Mouse (Mus musculus): Measurements from ENCODE around the gene Hand2. TPM values are rescaled to one million over a fixed set of nuclear protein-coding genes. Genes with fewer than 3 reads are reported as not detected.
A peak's percentile ranks its signal among the peaks of the same experiment; 100 is the strongest.

Hand2 gene
- polyA plus RNA-seq, 1 experiment from 2014 or later, result 5.1 TPM

GRCm38 (mm10) chr8:57328931-57329341 lies 8.2 kb downstream of the Hand2 start:
- Histone ChIP-seq H3K36me3 (ENCODE audit: control insufficient read depth, insufficient read depth, low read length) (no peaks in the 10 kb centered on the region), H3K4me1 (ENCODE audit: control insufficient read depth, insufficient read depth, low read length) (0 out of 2 replicates have a peak, but pooled peaks cover 3% of the 10 kb centered on the region), H3K27me3 (replicated peaks; ENCODE audit: control insufficient read depth, insufficient read depth, low read length) (peaks cover 28% of the 10 kb centered on the region), H3K9me3 (ENCODE audit: control insufficient read depth, low read length) (no peaks in the 10 kb centered on the region), H3K4me3 (ENCODE audit: low read length) (peak overlapping the region; percentile 42), H3K27ac (ENCODE audit: low read length) (peak overlapping the region; percentile 50), H3K4me2 (ENCODE audit: low read depth, low read length) (peak overlapping the region; percentile 60), H3K9ac (ENCODE audit: low read depth, low read length) (peak overlapping the region; percentile 52)
- ATAC-seq, result peak; percentile 57
- WGBS, result 5% methylated on average over 19 of the region's 19 CpGs

DNA sequence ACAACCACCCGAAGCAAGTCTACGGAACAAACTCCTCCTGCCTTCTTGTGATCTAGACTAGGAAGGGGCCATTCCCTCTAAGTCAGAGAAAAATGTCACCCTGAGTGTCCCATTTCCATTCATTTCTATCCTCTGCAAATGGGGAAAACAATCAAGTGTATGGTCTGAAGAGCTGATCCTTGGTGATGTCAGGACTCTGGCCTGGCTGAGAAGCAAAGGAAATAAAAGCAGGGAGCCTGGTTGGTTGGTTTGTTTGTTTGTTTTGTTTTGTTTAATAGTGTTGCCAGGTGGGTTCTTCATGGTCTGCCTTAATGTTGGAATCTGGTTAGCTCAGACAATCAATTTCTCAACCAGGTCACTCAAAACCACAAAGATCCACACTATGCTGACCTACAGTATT lies 9.3 kb downstream of the Hand2 start:
- no peak overlapping the region for H3K9ac ChIP-seq (ENCODE audit: low read depth, low read length)
- 0 out of 2 replicates have a peak, but pooled peaks cover 3% of the 10 kb centered on the region for H3K4me1 ChIP-seq (ENCODE audit: control insufficient read depth, insufficient read depth, low read length)
- WGBS, result 47% methylated on average over 2 of the region's 2 CpGs
- H3K4me2 ChIP-seq (ENCODE audit: low read depth, low read length), result no peak overlapping the region
- peaks cover 28% of the 10 kb centered on the region for H3K27me3 ChIP-seq (replicated peaks; ENCODE audit: control insufficient read depth, insufficient read depth, low read length)
- H3K36me3 ChIP-seq (ENCODE audit: control insufficient read depth, insufficient read depth, low read length), result no peaks in the 10 kb centered on the region
- no peak for ATAC-seq
- no peak overlapping the region for H3K4me3 ChIP-seq (ENCODE audit: low read length)
- H3K27ac ChIP-seq (ENCODE audit: low read length), result no peak overlapping the region
- no peaks in the 10 kb centered on the region for H3K9me3 ChIP-seq (ENCODE audit: control insufficient read depth, low read length)

DNA sequence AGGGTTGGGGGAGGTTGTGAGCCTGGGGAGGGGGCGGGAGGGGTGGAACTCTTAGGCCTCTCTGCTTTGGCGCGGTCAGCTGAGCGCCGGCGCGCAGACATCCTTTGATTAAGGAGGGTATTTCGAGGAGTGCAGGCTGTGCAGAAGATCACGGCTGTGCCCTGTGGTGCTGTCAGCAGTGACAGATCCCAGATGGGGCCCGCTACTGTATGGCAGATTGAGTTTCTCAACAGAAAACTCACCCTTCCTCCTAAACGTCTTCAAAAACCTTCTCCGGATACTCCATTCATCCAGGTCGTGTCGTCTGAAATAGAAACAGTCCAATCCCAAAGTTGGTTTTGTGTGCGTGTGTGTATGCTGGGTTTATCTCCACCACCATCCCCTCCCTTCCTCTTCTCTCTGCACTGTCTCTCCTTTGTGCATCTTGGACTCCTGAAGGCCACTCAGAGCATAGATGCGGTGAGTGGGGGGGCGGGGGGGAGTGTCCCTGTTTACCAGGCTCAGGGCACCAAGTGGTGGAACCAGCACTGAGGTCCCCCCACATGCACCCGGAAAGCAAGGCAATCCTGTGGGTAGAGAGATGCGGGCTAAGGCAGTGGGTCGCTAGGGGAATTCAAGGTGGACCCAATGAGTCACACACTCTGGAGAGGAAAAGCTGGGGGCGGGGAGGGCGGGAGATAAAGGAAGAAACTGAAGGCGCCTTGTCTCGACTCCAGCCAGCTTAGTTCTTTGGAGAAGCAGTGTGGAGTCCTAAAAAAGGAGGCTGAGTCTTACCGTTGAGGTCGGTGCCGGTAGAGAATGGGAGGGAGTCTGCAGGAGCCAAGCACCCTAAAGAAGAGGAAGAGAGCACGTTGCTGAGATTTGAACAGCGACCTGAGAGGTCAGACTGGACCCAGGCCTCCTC lies 11.2 kb downstream of the Hand2 start:
- peak overlapping the region; percentile 43 for H3K4me3 ChIP-seq (ENCODE audit: low read length)
- ATAC-seq, result peak; percentile 58
- H3K9ac ChIP-seq (ENCODE audit: low read depth, low read length), result peak overlapping the region; percentile 61
- peak overlapping the region; percentile 72 for H3K27ac ChIP-seq (ENCODE audit: low read length)
- 0 out of 2 replicates have a peak, but pooled peaks cover 3% of the 10 kb centered on the region for H3K4me1 ChIP-seq (ENCODE audit: control insufficient read depth, insufficient read depth, low read length)
- no peaks in the 10 kb centered on the region for H3K36me3 ChIP-seq (ENCODE audit: control insufficient read depth, insufficient read depth, low read length)
- H3K27me3 ChIP-seq (replicated peaks; ENCODE audit: control insufficient read depth, insufficient read depth, low read length), result peaks cover 28% of the 10 kb centered on the region
- 4% methylated on average over 29 of the region's 29 CpGs for WGBS
- peak overlapping the region; percentile 49 for H3K4me2 ChIP-seq (ENCODE audit: low read depth, low read length)
- H3K9me3 ChIP-seq (ENCODE audit: control insufficient read depth, low read length), result no peaks in the 10 kb centered on the region

DNA sequence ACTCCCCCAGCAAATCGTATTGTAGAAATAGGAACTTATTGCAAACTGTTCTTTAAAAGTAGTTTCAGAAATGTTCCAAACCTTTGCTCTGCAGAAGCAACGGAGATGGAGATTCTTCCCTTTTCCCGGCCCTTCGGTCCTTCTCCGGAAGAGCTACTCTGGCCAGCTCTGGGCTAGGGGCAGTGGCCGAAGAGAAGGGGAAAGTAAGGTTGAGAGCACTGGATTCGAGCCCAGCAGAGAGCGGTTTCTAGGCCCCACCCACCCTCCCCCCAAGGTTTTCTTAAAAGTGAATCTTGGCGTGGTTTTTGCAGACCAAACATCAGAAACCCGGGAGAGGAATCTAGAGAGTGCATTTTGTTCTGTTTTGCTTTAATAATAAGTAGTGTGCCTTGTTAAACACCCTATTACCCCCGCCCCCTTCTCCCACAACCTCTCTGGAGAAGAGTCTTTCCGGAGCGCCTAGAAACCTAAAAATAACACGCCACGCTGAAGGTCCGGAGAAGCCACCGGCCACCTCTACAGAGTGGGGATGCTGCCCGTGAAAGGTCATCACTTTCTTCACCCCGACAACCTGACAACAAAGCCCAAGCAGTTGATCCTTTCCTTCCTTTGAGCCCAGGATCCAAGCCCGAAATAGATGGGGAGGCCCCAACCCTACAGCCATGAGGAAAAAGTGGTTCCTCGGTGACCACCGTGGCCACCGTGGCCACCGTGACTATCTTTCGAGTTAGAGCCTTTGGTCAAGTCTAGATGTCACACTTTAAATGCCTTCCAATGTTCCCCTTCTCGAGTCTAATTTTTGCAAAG lies 12.1 kb downstream of the Hand2 start:
- Histone ChIP-seq H3K4me3 (ENCODE audit: low read length) (peak overlapping the region; percentile 43), H3K9me3 (ENCODE audit: control insufficient read depth, low read length) (no peaks in the 10 kb centered on the region), H3K36me3 (ENCODE audit: control insufficient read depth, insufficient read depth, low read length) (no peaks in the 10 kb centered on the region), H3K9ac (ENCODE audit: low read depth, low read length) (peak overlapping the region; percentile 61), H3K4me1 (ENCODE audit: control insufficient read depth, insufficient read depth, low read length) (0 out of 2 replicates have a peak, but pooled peaks cover 3% of the 10 kb centered on the region), H3K27ac (ENCODE audit: low read length) (peak overlapping the region; percentile 72), H3K4me2 (ENCODE audit: low read depth, low read length) (peak overlapping the region; percentile 49), H3K27me3 (replicated peaks; ENCODE audit: control insufficient read depth, insufficient read depth, low read length) (peaks cover 28% of the 10 kb centered on the region)
- no peak for ATAC-seq
- 3% methylated on average over 26 of the region's 26 CpGs for WGBS

DNA sequence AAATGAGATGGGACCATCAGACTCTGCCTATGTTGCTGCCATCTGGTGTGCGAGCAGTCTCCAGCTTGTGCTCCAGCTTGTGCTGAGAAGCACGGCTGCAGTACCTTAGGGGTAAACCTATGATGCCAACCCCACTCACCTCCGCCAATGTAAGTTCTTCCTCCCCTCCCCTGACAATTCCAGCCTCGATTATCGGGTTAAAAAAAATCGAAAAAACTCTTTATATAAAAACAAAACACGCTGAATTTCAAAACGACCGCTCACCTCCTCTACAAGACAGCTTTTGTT lies 12.6 kb downstream of the Hand2 start:
- peak overlapping the region; percentile 43 for H3K4me3 ChIP-seq (ENCODE audit: low read length)
- peaks cover 28% of the 10 kb centered on the region for H3K27me3 ChIP-seq (replicated peaks; ENCODE audit: control insufficient read depth, insufficient read depth, low read length)
- H3K36me3 ChIP-seq (ENCODE audit: control insufficient read depth, insufficient read depth, low read length), result no peaks in the 10 kb centered on the region
- peak overlapping the region; percentile 61 for H3K9ac ChIP-seq (ENCODE audit: low read depth, low read length)
- H3K4me2 ChIP-seq (ENCODE audit: low read depth, low read length), result peak overlapping the region; percentile 49
- ATAC-seq, result no peak
- 6% methylated on average over 9 of the region's 9 CpGs for WGBS
- peak overlapping the region; percentile 71 for H3K27ac ChIP-seq (ENCODE audit: low read length)
- H3K4me1 ChIP-seq (ENCODE audit: control insufficient read depth, insufficient read depth, low read length), result 0 out of 2 replicates have a peak, but pooled peaks cover under 1% of the 10 kb centered on the region
- H3K9me3 ChIP-seq (ENCODE audit: control insufficient read depth, low read length), result no peaks in the 10 kb centered on the region

- peaks cover 25% of the 10 kb centered on the region for H3K27me3 ChIP-seq (replicated peaks; ENCODE audit: control insufficient read depth, insufficient read depth, low read length)
- peak overlapping the region; percentile 43 for H3K4me3 ChIP-seq (ENCODE audit: low read length)
- peak; percentile 61 for ATAC-seq
- peak overlapping the region; percentile 49 for H3K4me2 ChIP-seq (ENCODE audit: low read depth, low read length)
- peak overlapping the region; percentile 80 for H3K27ac ChIP-seq (ENCODE audit: low read length)
- H3K36me3 ChIP-seq (ENCODE audit: control insufficient read depth, insufficient read depth, low read length), result no peaks in the 10 kb centered on the region
- peak overlapping the region; percentile 61 for H3K9ac ChIP-seq (ENCODE audit: low read depth, low read length)
- no peaks in the 10 kb centered on the region for H3K9me3 ChIP-seq (ENCODE audit: control insufficient read depth, low read length)
- no peaks in the 10 kb centered on the region for H3K4me1 ChIP-seq (ENCODE audit: control insufficient read depth, insufficient read depth, low read length)
- 1% methylated on average over 41 of the region's 41 CpGs for WGBS
Measured at GRCm38 (mm10) chr8:57333795-57334551, 13.2 kb downstream of the Hand2 start.

DNA sequence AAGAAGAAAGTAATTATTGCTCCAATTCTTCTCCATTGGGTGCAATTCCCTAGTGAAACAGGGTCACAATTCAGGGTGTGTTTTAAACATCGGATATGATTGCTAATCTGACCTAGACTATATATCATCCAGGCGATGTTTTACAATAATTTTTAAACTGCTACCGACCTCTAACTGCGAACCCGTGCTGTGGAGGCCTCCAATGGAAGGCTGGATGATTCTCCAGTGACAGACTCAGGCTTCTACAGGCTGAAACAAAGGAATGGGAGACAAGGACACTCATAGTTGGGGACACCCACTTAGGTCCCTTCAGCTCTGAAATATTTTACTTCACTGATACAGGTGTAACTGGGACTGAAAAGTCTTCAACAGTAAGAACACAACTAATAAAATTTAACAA lies 13.9 kb downstream of the Hand2 start:
- H3K27ac ChIP-seq (ENCODE audit: low read length), result no peak overlapping the region
- no peaks in the 10 kb centered on the region for H3K36me3 ChIP-seq (ENCODE audit: control insufficient read depth, insufficient read depth, low read length)
- H3K9me3 ChIP-seq (ENCODE audit: control insufficient read depth, low read length), result no peaks in the 10 kb centered on the region
- H3K27me3 ChIP-seq (replicated peaks; ENCODE audit: control insufficient read depth, insufficient read depth, low read length), result peaks cover 22% of the 10 kb centered on the region
- no peak overlapping the region for H3K4me3 ChIP-seq (ENCODE audit: low read length)
- no peak overlapping the region for H3K4me2 ChIP-seq (ENCODE audit: low read depth, low read length)
- no peaks in the 10 kb centered on the region for H3K4me1 ChIP-seq (ENCODE audit: control insufficient read depth, insufficient read depth, low read length)
- ATAC-seq, result no peak
- H3K9ac ChIP-seq (ENCODE audit: low read depth, low read length), result no peak overlapping the region
- 18% methylated on average over 5 of the region's 5 CpGs for WGBS

DNA sequence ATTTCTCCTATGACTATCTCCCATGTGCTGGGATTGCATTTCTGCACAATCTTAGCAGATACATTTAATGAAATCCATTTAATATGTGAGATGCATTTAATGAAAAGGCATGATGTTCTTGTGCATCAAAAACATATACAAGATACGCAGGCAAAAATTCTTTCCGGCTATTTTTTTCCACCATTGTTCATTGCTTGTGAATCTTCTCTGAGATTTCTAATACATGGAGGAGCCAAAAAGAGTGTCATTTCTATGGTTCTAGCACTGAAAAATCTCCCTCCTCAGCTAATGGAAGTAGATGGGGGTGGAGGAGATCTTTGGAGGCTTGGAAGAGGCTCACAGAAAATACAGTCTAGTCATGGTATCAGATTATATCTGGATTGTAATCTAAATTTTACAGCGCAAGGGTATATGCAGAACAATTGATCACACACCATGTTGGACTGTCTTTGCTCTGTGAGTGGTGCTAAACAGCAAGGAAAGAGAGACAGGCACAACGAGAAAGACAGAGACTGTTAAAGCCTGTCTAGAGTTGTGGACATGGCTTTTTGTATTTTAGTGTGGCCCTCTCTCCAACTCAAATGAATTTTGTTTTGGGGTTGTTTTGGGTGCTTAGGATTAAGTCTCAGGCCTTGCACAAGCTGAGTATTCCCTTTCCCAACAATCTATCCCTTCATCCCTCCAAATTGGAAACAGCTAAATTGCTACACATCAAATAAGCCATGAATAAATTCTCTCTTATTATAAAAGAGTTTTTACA lies 16.7 kb downstream of the Hand2 start:
- peaks cover 3% of the 10 kb centered on the region; the same call in 1 of the 2 replicates for H3K4me1 ChIP-seq (ENCODE audit: control insufficient read depth, insufficient read depth, low read length)
- H3K27me3 ChIP-seq (replicated peaks; ENCODE audit: control insufficient read depth, insufficient read depth, low read length), result peaks cover 25% of the 10 kb centered on the region
- H3K4me3 ChIP-seq (ENCODE audit: low read length), result no peak overlapping the region
- H3K36me3 ChIP-seq (ENCODE audit: control insufficient read depth, insufficient read depth, low read length), result no peaks in the 10 kb centered on the region
- no peaks in the 10 kb centered on the region for H3K9me3 ChIP-seq (ENCODE audit: control insufficient read depth, low read length)
- 63% methylated on average over 4 of the region's 4 CpGs for WGBS
- no peak overlapping the region for H3K4me2 ChIP-seq (ENCODE audit: low read depth, low read length)
- ATAC-seq, result no peak
- H3K27ac ChIP-seq (ENCODE audit: low read length), result no peak overlapping the region
- no peak overlapping the region for H3K9ac ChIP-seq (ENCODE audit: low read depth, low read length)

All from intestine, embryonic 16.5 days (tissue).